Mouse (Mus musculus) T-helper 1 cell (primary cell): ENCODE data around the gene A630001G21Rik.

Experiments
- in situ Hi-C: fragments of 300-600 bp; cut with MboI, MseI; formaldehyde crosslinking; loops from one replicate; pipeline ENCODE4 v1.15.1; 2025; ENCODE audit warnings: high pct_unique_total_duplicates

The A630001G21Rik gene

DNA sequence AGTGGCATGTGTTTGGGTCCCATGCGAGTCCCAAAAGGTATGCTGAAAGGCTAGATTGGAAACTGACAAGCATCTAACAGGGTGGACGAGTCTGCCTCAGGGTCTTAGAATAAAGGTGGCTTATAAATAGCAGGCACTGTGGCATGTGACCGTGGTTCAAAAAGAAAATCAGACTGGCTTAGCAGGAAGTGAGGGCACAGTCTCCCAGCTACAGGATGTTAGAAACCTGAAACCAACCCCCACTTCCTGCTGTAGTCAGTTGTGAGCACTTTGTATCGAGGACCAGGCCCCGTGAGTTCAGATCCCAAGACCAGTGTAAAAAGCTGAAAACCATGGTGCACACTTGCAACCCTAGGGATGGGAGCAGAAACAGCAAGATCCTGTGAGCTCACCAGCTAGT is 91.1 kb downstream of the A630001G21Rik start:
- in situ Hi-C loops = no loop called here

- in situ Hi-C loops = no loop called here
Measured at GRCm38 (mm10) chr1:85686666-85687065, 91.8 kb downstream of the A630001G21Rik start.

GRCm38 (mm10) chr1:85680226-85680625 is 98.2 kb downstream of the A630001G21Rik start:
- in situ Hi-C loops = no loop called here
